Mouse (Mus musculus): ENCODE results near the gene Yod1. TPM values are rescaled to one million over a fixed set of nuclear protein-coding genes. Genes with fewer than 3 reads are reported as not detected.

Yod1 gene
- 2.0 and 2.2 TPM in 2 replicates for polyA plus RNA-seq (2012; rRNA removed; ENCODE audit: low replicate concordance)

GRCm38 (mm10) chr1:130717291-130717871, at the start of gene Yod1:
Gene Yod1 (plus strand): TSS chr1:130717327.

GRCm38 (mm10) chr1:130715561-130716217, 1.4 kb upstream of the Yod1 start, which contains the start of gene Gm29427:
Gene Gm29427 (minus strand): TSS chr1:130715799.

GRCm38 (mm10) chr1:130729153-130729552, 12.0 kb downstream of the Yod1 start, which contains the start of gene Pfkfb2:
Gene Pfkfb2 (minus strand): TSS chr1:130729253.

GRCm38 (mm10) chr1:130731741-130732337, 14.7 kb downstream of the Yod1 start, which contains the start of gene AA986860:
Gene AA986860 (plus strand): TSS chr1:130731976.

Other genes starting within 250 kb of the Yod1 start
- not detected in 2 replicates for gene Zp3r, start 87.7 kb upstream of the Yod1 start, polyA plus RNA-seq (2012; rRNA removed; ENCODE audit: low replicate concordance)
- gene C4bp, start 55.7 kb upstream of the Yod1 start, polyA plus RNA-seq (2012; rRNA removed; ENCODE audit: low replicate concordance) = 0.63 TPM in 1 of 2 replicates, not detected in the other
- gene Gm29427, start 1.5 kb upstream of the Yod1 start, polyA plus RNA-seq (2012; rRNA removed; ENCODE audit: low replicate concordance) = 0.26 TPM in 1 of 2 replicates, not detected in the other
- 5.2 and 10.7 TPM in 2 replicates for gene Pfkfb2, start 11.9 kb downstream of the Yod1 start, polyA plus RNA-seq (2012; rRNA removed; ENCODE audit: low replicate concordance)
- 2.1 and 2.6 TPM in 2 replicates for gene AA986860, start 14.6 kb downstream of the Yod1 start, polyA plus RNA-seq (2012; rRNA removed; ENCODE audit: low replicate concordance)
- 0.47 and 0.62 TPM in 2 replicates for gene Fcamr, start 83.6 kb downstream of the Yod1 start, polyA plus RNA-seq (2012; rRNA removed; ENCODE audit: low replicate concordance)
- gene Pigr, start 109.4 kb downstream of the Yod1 start, polyA plus RNA-seq (2012; rRNA removed; ENCODE audit: low replicate concordance) = 0.47 and 0.91 TPM in 2 replicates
- 115 and 291 TPM in 2 replicates for gene Fcmr, start 148.3 kb downstream of the Yod1 start, polyA plus RNA-seq (2012; rRNA removed; ENCODE audit: low replicate concordance)
- gene Il24, start 170.1 kb downstream of the Yod1 start, polyA plus RNA-seq (2012; rRNA removed; ENCODE audit: low replicate concordance) = not detected in 2 replicates
- not detected in 2 replicates for gene Il20, start 194.1 kb downstream of the Yod1 start, polyA plus RNA-seq (2012; rRNA removed; ENCODE audit: low replicate concordance)
- gene Il19, start 222.8 kb downstream of the Yod1 start, polyA plus RNA-seq (2012; rRNA removed; ENCODE audit: low replicate concordance) = not detected in 2 replicates